Mouse (Mus musculus) stomach, postnatal 0 days (tissue): Measurements from ENCODE around the gene Gng2.

ENCODE experiments used
- CTCF ChIP-seq: IDR thresholded peaks from 2 replicates; pipeline ENCODE4 v1.5.1; 2016; ENCODE audit warnings: antibody characterized with exemption, low read depth, mild to moderate bottlenecking, moderate library complexity
- EP300 ChIP-seq: optimal IDR thresholded peaks from 2 replicates; pipeline ENCODE3; 2016; ENCODE audit warnings: antibody characterized with exemption

GRCm38 (mm10) chr14:20012506-20013275, 35.3 kb upstream of the Gng2 start:
- TF ChIP-seq CTCF (no peak), EP300 (no peak)
